Mouse (Mus musculus) cortical plate, adult 2 months (tissue): ENCODE data around the gene Dyrk3.

ENCODE experiments used
- CTCF ChIP-seq: fragments of 200-500 bp; IDR thresholded peaks from 2 replicates; pipeline ENCODE4 v1.5.1; 2011; ENCODE audit warnings: mild to moderate bottlenecking, control low read depth, low read length; ENCODE audit not compliant: insufficient read depth; ENCODE audit errors: extremely low read depth
- POLR2A ChIP-seq: fragments of 200-500 bp; IDR thresholded peaks from 2 replicates; pipeline ENCODE4 v1.6.1; 2011; ENCODE audit warnings: mild to moderate bottlenecking, low read length, control low read depth; ENCODE audit not compliant: insufficient read depth; ENCODE audit errors: extremely low read depth

DNA sequence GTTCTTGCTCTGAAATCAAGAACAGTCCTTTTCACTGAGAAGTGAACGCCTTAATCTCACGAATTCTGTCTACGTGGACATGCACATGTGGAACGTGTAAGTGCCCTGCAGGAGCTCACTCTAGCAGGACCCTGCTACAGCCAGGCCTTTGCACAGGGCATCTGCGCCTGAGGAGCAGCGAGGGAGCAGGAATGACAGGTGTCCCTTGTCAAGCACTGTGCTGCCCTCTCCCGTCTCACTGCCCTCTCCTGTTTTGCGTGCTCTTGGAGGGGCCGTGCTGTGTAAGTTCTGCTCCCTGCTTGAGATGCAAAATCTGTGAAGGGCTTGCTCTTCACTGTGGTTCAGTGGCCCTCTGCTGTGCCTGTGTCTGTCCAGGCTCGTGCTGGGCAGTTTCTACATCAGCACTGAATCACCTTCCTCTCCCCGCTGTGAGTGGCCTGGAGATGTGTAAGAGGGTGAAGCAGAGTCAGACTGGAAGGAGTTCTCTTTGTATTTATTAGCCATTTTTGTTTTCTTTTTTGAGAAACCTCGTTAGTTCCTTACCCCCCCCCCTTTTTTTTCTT is 36.2 kb upstream of the Dyrk3 start:
- TF ChIP-seq POLR2A (no peak), CTCF (no peak)
